Mouse (Mus musculus): ENCODE data around the gene Uvrag.

DNA sequence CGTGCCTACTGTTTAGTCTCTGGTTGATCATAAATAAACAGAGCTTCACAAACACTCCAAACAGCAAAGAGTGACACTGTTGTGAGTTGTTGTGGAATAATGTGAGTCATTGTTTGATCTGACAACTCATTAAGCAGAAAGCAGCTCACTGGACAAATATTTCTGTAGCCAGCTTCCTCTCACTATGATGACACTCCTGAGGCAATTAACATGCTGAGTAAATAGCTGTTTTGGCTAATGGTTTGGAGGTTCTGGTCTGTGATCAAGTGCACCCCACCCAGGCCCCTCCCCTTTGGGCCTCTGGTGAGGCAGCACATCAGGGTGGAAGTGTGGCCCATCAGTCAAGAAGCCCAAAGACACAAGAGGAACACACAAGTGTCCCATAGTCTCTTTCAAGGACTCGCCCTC lies 228.0 kb downstream of the Uvrag start:
- no peak for TF ChIP-seq CTCF (IDR thresholded peaks at IDR 0.05; ENCODE audit: borderline replicate concordance, extremely low read depth, insufficient read depth, insufficient read length)
- TF ChIP-seq POLR2A (IDR thresholded peaks at IDR 0.05; ENCODE audit: borderline replicate concordance, extremely low read depth, insufficient read depth, insufficient read length, poor library complexity, severe bottlenecking) = no peak

Data from brain, embryonic 14.5 days (tissue).